Mouse (Mus musculus): ENCODE results near the gene Tpt1.

DNA sequence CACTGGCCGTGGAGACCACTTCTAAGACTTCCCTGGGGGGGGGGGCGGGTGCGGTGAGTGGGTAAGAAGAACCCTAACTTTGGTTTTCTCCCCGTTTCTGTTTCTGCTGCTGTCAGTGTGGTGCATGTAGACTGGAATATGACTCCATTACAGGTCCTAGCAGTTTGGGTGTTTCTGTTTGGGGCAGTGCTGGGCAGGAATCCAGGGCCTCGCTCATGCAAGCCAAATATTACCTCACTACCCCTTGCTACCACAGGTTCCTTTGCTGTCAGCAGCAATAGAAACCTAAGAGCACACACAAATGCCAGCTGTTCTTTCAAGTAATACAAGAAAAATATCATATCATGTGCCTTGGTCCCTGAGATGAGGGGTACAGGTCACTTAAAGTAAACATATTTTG is 24.9 kb upstream of the Tpt1 start:
- TF ChIP-seq CTCF (IDR thresholded peaks at IDR 0.05; ENCODE audit: control insufficient read depth, insufficient read depth, insufficient read length) = no peak
- TF ChIP-seq CEBPB (IDR thresholded peaks at IDR 0.05; ENCODE audit: low read depth) = no peak
- TF ChIP-seq USF1 (IDR thresholded peaks at IDR 0.05; ENCODE audit: low read depth) = no peak

Measured in C2C12 (cell line).